Mouse (Mus musculus): Measurements from ENCODE around the gene AW011738.

GRCm38 (mm10) chr4:156185456-156185949 is 17.6 kb upstream of the AW011738 start:
- TF ChIP-seq POLR2A (IDR thresholded peaks at IDR 0.05; ENCODE audit: insufficient read depth, low read depth, low read length) (no peak), CTCF (IDR thresholded peaks at IDR 0.05) (no peak)
